In the genomic region with DNA sequence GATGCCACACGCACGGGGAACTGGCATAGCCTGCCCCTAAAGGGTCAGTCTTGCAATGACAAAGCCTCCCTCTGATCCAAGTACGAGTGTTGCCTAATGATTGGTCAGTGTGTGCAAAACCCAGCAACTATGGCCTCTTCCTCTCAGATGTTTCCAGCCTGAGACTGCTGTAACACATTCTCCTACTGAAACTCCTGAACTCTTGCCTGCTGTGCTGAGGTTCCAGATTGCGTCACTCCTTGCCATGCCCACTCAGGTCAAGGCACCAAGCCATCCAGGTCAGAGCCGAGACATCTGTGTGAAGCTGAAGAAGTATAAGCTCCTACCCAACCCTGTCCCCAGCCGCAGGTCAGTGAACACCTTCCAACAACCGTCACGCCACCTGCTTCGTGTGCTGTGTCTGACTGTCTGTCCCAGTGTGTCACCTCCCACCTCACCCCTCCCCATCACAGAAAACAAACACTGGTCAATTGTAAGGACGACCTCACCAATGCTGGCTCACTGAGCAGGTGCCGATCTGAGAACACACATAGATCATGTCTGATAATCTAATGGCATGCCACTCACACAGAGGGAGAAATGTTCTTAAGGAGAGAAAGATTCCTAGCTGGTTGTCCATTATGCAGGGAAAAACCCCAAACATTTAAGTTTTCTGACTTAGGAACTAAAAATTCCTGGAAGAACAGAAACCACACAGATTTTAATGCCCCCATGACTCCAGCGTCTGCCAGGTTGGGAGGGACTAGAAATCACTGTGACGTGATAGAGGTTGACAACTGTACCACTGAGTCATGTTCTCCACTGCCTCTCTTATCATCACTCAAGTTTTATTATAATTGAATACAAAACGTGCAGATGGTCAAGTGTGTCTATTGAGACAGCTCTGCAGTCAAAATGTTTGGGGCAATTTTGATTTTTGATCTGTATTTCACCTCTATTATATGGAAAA, we compare ENCODE assay signal across 11 mouse cellular contexts. TPM values are rescaled to one million over a fixed set of nuclear protein-coding genes. Genes with fewer than 3 reads are reported as not detected.
DNase-seq lines count a peak whose midpoint lies in the region; ATAC-seq lines count a peak whose summit lies in the region.
"Had no signal": no experiment of that assay in that cellular context is flagged by ENCODE, and none has a peak within 500 bp of the region (broad histone marks: within the 10 kb centered on the region; RNA-seq: fewer than 3 reads in every experiment).

No protein-coding gene starts in this region.

- no peaks in the 10 kb centered on the region for H3K4me1 ChIP-seq in kidney, embryonic 16.5 days (ENCODE audit: insufficient read depth, low read length)
- H3K4me1 ChIP-seq: embryonic facial prominence, embryonic 12.5 days; midbrain, embryonic 12.5 days had no signal

- ATAC-seq in kidney, embryonic 16.5 days (ENCODE audit: low FRiP score, low TSS enrichment) = no peak
- ATAC-seq in cerebellum, adult (ENCODE audit: insufficient number of reproducible peaks, low FRiP score, low TSS enrichment) = no peak

- no peak overlapping the region for H3K27ac ChIP-seq in kidney, embryonic 16.5 days (ENCODE audit: low read length)
- H3K27ac ChIP-seq: embryonic facial prominence, embryonic 12.5 days; hindbrain, embryonic 14.5 days; midbrain, embryonic 12.5 days had no signal

- H3K36me3 ChIP-seq in kidney, embryonic 16.5 days (ENCODE audit: insufficient read depth, low read length) = peaks cover 29% of the 10 kb centered on the region

- no peaks in the 10 kb centered on the region for H3K9me3 ChIP-seq in kidney, embryonic 16.5 days (ENCODE audit: low read length)
- H3K9me3 ChIP-seq: embryonic facial prominence, embryonic 12.5 days; midbrain, embryonic 12.5 days had no signal

- no peak overlapping the region for H3K4me3 ChIP-seq in kidney, embryonic 16.5 days (ENCODE audit: low read length)
- H3K4me3 ChIP-seq: embryonic facial prominence, embryonic 12.5 days; midbrain, embryonic 12.5 days had no signal

- DNase-seq in kidney, adult 8-10 months = peak; percentile 58 to 69
- DNase-seq in NIH3T3 (ENCODE audit: low read depth) = peak; percentile 69
- peak; percentile 46 to 57 for DNase-seq in adrenal gland, postnatal 36 days
- peak; percentile 73 to 85 for DNase-seq in kidney, postnatal 36 days
- DNase-seq in left cerebral cortex, adult 11 months (ENCODE audit: low spot score) = no peak
- DNase-seq in right cerebral cortex, postnatal 36 days (ENCODE audit: low spot score in 2 of 2) = no peak

- no peak overlapping the region for H3K4me2 ChIP-seq in kidney, embryonic 16.5 days (replicated peaks; ENCODE audit: low read depth, low read length)
- H3K4me2 ChIP-seq: embryonic facial prominence, embryonic 12.5 days; hindbrain, embryonic 14.5 days; midbrain, embryonic 12.5 days had no signal

- no peak overlapping the region for H3K9ac ChIP-seq in kidney, embryonic 16.5 days (replicated peaks; ENCODE audit: low read length)
- H3K9ac ChIP-seq: embryonic facial prominence, embryonic 12.5 days; hindbrain, embryonic 14.5 days; midbrain, embryonic 12.5 days had no signal

- H3K27me3 ChIP-seq in kidney, embryonic 16.5 days (ENCODE audit: insufficient read depth, low read length) = no peaks in the 10 kb centered on the region
- H3K27me3 ChIP-seq: embryonic facial prominence, embryonic 12.5 days; midbrain, embryonic 12.5 days had no signal

- 77% methylated on average over 14 of the region's 14 CpGs for WGBS in kidney, embryonic 16.5 days

RNA-seq across cellular contexts. Expression of a gene that starts 9.6 kb away (rescaled TPM):
- 27.4 and 31.6 TPM in 2 replicates for polyA plus RNA-seq in kidney, embryonic 16.5 days (2015; fragmentation: Nextera tagmentation; extraction: Ambion mirVana)
- total RNA-seq in adrenal gland, postnatal 36 days (2021) = 10 to 100 TPM; 23.2 to 23.7 TPM

RNA-seq across cellular contexts. Expression of a gene that starts 22.3 kb away (rescaled TPM):
- polyA plus RNA-seq in kidney, embryonic 16.5 days (2015; fragmentation: Nextera tagmentation; extraction: Ambion mirVana) = 35.9 and 38.6 TPM in 2 replicates
- 10 to 100 TPM; 84.8 to 88.4 TPM for total RNA-seq in adrenal gland, postnatal 36 days (2021)

RNA-seq across cellular contexts. Expression of a gene that starts 36.4 kb away (rescaled TPM):
- 7.0 and 7.6 TPM in 2 replicates for polyA plus RNA-seq in kidney, embryonic 16.5 days (2015; fragmentation: Nextera tagmentation; extraction: Ambion mirVana)
- total RNA-seq in adrenal gland, postnatal 36 days (2021) = 10 to 100 TPM; 43.8 to 47.6 TPM

Comparison
In these comparisons a context has a peak if more than half of its experiments do, and no peak if none do; other contexts are left out.
1. DNase-seq: peak in kidney, adult 8-10 months (2 of 2), NIH3T3 (single experiment), adrenal gland, postnatal 36 days (2 of 2) and kidney, postnatal 36 days (2 of 2); none in left cerebral cortex, adult 11 months (single experiment) and right cerebral cortex, postnatal 36 days (0 of 2).